Mouse (Mus musculus) large intestine, adult 2 months (tissue): ENCODE data around the gene Oscar. TPM values are rescaled to one million over a fixed set of nuclear protein-coding genes. Genes with fewer than 3 reads are reported as not detected.
"Not testable (repeated sequence)": the region's sequence is repeated elsewhere in the genome, so short reads cannot be mapped to it uniquely, and the experiment has no call there.

Source experiments
- DNase-seq: peaks from one replicate; pipeline ENCODE4 v3.0.0-alpha.2; 2012; ENCODE audit warnings: low read depth, low spot score
- WGBS: fragments of 180-500 bp; shearing (Covaris S2); methylation state at CpG from one replicate; pipeline ENCODE4 v1.1.7; 2018; 5-methylcytosine and 5-hydroxymethylcytosine counted together
- polyA plus RNA-seq: library from polyadenylated mRNA; depleted of rRNA; stranded (reverse); fragments of >200 nt; gene quantifications from 2 replicates; pipeline ENCODE4 v1.2.3, GENCODE M21; 2012

Gene Oscar
- polyA plus RNA-seq, 1 experiment = 0.24 TPM

DNA sequence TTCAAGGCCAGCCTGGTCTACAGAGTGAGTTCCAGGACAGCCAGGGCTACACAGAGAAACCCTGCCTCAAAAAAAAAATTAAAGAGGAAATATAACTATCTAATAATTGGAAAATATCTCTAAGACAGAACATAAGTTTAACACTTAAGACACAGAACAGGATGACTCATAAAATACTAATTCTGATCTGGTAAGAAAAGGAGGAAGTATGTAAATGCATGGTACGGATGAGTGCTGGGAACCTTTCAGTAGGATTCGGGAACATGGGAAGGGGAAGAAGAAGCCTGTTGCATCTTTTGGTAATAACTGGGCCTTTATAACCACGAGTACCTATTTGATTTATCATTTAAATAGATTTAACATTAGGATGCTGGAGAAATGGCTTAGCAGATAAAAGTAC is 1.9 kb downstream of the Oscar start:
- WGBS = 80% methylated on average over 3 of the region's 3 CpGs
- no peak for DNase-seq

DNA sequence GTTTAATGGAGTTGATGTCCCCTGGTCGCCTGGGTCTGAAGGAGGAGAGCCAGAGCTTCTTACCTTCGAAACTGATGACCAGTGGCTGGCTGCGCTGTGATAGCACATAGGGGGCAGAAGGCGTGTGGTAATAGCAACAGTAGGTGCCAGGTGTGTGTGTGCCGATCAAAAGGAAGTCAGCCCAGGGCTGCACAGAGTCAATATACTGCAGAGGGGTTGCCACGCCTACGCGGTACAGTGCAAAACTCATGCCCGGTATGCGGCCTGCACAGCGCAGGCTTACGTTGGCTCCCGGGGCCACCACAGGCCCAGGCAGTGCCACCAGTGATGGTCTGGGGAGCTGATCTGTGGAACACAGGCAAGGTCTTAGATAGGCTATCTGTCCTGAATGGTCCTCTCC is 5.0 kb downstream of the Oscar start:
- no peak for DNase-seq

DNA sequence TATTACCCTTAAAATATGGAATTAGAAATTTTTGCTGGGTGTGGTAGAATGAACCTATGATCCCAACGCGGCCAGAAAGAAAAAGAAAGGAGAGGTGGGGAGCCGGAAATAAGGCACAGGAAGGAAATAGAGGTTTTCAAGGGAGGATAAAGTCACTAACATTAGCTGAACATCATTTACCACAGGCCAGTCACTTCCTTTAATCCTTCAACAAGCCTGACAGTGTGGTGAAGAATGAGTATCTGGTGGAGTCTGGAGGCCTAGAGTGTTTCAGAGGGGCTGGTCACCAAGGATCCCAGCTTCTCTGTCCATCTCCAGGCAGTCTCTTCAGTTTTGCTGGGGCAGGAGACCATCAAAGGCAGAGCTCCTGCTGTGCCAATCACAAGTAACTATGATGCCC is 5.5 kb downstream of the Oscar start:
- DNase-seq = no peak
- WGBS = 81% methylated on average over 3 of the region's 3 CpGs

More for the DNA sequence above, 5.0 kb downstream of the Oscar start:
- 55% methylated on average over 13 of the region's 13 CpGs for WGBS

DNA sequence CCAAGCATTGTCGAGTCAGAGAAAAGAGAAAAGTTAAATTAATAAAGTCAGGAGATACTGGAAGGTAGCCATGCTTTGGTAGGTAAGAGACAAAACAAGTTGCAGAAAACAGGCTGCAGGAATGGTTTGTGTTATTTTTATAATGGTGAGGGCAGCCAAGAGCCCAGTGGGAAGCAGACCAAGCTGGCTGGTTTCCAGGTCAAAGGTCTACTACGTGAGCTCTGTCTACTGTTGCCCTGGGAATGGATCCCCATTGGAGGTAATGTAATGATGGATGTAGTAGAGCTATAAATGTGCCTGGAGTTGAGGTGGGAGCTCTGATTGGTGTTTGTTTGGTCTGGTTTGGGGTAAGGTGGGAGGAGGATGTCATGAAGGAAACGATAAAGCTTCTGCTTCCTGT is 6.9 kb downstream of the Oscar start:
- no peak for DNase-seq
- WGBS = 20% methylated on average over 3 of the region's 3 CpGs

DNA sequence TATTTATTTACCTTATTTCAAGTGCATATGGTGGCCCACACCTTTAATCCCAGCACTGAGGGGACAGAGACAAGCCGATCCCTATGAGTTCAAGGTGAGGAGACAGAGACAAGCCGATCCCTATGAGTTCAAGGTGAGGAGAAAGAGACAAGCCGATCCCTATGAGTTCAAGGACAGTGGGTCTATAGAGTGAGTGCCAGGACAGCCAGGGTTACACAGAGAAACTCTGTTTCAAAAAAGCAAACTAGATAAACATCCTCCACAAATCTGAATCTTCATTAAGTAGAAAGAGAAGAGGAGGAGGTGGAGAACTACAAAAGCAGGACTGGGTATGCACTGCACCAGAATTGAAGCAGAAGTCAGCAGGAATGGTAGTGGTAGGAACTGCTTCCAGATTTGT is 7.3 kb downstream of the Oscar start:
- WGBS = 93% methylated on average over 3 of the region's 3 CpGs
- no peak for DNase-seq

DNA sequence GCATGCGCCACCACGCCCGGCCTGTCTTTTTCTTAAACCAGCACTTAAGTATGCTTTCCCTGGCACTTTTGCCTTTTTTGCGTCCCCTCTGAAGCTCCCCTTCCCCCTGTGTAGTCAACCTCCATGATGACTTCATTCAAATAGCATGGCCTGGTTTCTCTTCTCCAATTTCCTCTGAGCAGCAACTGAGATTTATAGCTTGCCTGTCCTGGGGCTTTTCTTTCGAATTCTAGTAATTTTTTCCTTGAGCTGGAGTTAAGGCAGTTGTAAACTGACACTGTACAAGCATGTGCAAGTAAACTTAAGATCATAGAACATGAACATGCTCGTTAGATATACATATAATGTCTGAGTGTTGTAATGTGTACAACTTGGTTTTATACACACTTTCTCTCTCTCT is 8.6 kb downstream of the Oscar start:
- DNase-seq = no peak
- WGBS = 72% methylated on average over 6 of the region's 6 CpGs

DNA sequence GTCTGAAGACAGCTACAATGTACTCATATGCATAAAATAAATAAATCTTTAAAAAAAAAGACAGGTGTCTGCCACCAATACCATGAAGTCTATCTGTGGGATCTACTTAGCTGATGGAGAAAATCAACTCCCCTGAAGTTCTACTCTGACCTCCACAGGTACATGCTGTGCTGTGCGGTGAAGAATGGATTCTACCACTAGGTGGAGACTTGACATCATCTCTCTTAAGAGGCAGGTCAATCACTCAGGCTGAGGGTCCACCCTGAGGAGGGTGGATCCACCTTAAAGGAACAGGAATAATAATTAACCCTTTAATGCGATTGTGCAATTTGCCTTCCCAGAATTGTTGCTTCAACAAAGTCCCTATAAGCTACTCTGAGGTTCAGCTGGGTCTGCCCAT is 9.2 kb downstream of the Oscar start:
- 12% methylated on average over 2 of the region's 2 CpGs for WGBS
- DNase-seq = no peak

DNA sequence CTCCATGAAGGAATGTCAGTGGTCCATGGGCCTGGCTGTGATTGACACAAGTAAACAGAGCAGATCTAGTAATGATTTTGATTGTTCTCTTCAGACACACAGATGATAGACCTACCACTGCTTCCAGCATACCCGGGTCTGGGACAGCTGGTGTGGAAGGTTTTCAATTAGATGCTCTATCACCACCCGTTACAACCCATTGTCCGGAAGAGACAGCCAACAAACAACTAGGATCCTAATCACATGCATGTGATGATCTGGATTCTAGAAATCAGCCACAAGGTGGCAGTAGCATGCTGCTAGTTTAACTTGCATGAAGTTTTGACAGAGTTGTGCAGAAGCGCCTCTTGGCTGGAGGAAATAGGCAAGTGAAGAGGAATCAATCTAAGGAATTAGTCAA is 14.8 kb downstream of the Oscar start:
- WGBS = 2% methylated on average over 4 of the region's 4 CpGs
- peak; percentile 48 for DNase-seq

DNA sequence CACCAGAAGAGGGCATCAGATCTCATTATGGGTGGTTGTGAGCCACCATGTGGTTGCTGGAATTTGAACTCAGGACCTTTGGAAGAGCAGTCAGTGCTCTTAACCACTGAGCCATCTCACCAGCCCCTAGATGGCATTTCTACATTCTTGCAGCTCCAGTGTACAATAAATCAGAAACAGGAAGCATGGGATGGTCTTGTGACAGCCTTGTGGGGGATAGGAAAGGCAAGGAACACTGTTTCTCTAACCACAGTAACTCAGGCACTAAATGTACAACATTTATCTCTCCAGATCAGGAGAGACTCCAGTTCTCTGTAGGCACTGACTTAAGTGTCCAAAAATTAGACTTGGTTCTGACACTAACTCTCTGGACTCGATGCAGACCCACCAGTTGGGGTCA is 18.2 kb downstream of the Oscar start:
- 48% methylated on average over 1 of the region's 1 CpGs for WGBS
- not testable (repeated sequence) for DNase-seq

DNA sequence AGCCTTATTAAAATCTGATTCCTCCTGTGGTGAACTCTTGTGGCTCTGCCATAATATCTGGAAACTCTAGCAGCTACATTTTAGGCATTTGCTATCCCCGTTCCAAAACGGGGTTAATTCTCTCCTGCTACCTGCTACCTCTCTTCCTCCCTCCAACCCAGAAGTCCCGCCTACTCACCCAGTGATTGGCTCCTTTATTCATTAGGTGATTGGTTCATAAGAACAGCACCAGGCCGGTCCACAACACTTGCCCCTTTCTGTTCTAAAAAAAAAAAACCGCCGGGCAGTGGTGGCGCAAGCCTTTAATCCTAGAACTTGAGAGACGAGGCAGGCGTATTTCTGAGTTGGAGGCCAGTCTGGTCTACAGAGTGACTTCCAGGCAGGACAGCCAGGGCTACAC is 20.8 kb downstream of the Oscar start:
- WGBS = 13% methylated on average over 9 of the region's 9 CpGs
- DNase-seq = peak; percentile 22

DNA sequence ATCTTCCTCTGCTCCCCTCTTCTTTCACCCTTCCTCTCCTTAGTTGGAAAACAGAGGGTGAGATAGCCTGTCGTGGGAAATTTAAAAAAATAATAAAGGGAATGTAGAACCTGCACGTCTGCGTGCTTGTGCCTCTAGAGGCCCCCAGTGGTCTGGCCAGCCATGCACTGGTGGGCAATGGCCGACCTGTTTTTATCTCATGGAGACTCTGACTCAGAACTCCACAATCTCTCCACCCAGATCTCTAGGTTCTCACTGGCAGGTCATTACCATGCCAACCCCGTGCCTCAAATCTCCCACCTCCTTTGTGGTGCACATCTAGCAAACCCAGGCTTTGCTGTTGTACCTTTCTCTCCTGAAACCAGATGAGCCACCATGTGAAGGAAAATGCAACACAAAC is 21.3 kb downstream of the Oscar start:
- WGBS = 15% methylated on average over 5 of the region's 5 CpGs
- DNase-seq = no peak

DNA sequence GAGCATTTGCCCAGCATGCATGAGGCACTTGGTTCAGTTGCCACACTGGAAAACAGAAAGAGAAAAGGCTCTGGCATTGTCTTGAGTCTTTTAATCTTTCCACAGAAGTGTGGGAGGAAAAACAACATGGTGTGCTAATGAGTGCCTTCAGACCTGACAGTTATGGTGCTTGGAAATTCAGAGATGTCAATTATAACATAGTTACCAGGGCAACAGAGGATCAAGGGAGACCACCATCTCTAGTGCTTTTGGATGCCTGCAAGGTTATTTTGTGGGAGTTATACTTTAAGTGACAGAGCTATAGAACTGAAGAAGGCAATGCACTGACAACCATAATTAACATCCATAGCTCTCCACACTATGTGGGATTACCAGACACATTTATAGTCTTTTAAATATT is 22.1 kb downstream of the Oscar start:
- DNase-seq = no peak

DNA sequence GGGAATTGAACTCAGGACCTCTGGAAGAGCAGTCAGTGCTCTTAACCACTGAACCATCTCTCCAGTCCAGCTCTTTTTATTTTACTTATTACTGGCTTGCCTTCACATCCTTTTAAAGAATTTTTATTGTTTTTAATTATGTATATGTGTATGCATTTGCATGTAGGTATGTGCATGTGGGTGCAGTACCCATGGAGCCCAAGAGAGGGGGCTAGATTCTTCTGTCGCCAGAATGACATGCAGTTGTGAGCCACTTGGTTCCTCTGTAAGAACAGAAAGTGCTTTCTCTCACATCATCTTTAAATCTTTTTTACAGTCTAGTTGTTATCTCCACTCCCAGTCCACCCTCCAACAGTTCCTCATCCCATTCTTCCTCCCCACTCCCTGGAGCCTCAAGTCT is 24.4 kb downstream of the Oscar start:
- WGBS = 56% methylated on average over 1 of the region's 1 CpGs
- no peak for DNase-seq

DNA sequence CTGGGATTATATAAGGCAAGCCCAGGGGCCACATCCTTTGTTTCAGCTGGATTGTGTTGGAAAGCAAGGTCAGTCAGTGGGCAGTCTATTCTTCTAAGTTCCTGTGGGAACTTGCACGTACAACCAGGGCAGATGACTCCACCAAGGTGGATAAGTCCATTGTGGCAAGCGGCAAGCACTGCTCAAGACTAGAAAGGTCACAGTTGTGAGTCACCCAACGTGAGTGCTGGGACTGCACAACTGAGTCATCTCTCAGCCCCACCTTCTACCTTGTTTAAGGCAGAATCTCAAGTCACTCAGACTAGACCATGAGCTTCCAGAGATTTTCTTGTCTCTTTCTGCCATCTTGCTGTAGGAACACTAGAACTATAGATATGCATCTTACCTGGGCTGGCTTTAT is 25.4 kb downstream of the Oscar start:
- WGBS = 73% methylated on average over 3 of the region's 3 CpGs
- no peak for DNase-seq

DNA sequence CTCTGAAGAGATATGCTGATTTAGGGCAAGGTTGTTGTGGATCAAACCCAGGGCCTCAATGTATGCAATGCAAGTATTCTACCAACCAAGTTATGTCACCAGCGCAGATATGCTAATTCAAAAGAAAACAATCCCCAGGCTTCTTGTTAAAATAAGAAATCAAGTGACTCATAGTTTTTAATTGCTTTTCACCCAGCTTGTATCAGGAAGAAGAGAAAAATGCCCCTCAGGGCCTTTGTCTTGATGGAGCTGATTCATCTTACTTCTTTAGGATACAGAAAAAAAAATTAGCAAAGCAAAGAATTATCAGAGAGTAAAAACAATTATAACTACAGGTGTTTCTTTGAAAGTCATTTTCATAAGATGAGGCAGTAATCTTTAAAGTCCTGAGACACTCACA is 28.7 kb downstream of the Oscar start:
- 73% methylated on average over 1 of the region's 1 CpGs for WGBS
- no peak for DNase-seq

DNA sequence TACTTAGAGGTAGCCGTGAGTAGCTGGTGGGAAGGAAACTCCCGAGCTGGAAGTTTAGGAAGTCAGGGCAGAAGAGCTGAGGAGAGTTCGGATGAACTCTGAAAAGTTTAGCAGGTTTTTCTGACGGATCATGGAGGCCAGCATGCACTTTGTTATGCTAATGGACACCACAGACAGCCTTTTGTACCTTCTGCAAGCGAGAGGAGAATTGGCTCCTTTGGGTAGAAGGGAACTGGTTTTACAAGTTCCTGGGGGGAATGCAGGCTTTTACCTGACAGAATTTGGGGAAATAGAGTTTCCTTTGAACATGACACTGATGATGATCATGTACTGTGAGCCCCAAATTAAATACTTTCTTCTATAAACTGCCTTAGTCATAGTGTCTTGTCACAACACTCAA is 29.7 kb downstream of the Oscar start:
- no peak for DNase-seq
- 5% methylated on average over 5 of the region's 5 CpGs for WGBS

DNA sequence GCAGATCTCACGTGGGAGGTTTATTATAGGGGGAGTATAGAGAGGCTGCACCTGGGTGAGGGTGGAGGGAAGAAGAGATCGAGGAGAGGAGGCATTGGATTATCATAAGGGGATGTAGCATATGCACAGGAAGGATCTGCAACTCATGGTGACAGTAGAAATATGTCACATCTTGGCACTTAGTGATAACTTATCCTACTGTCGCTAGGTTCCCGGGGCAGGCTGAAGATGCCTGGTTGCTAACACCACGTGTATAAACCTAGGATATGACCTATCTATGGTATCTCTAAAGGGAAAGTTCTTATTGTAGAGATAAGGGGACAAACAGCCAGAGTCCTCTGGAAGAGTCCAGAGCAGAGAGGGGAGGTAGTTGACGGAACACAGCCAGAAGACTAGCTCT is 30.2 kb downstream of the Oscar start:
- WGBS = 18% methylated on average over 6 of the region's 6 CpGs
- no peak for DNase-seq

DNA sequence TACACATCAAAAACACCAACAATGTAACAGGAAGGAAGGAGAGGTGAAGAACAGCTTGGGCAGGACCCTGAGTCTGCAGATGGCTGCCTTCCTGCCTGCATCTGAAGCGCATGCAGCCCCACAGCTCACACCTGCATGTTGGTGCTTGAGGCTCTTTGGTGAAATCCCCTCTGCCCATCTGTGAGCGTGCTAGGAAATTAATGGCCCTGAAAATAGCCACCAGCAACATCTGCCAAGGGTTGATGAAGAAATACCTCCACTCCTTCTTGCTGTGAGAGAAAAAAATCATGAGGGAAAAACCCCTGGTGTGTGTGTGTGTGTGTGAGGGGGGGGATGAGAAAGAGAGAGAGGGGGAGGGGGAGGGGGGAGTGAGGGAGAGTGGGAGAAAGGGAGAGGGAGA is 35.9 kb downstream of the Oscar start:
- no peak for DNase-seq

DNA sequence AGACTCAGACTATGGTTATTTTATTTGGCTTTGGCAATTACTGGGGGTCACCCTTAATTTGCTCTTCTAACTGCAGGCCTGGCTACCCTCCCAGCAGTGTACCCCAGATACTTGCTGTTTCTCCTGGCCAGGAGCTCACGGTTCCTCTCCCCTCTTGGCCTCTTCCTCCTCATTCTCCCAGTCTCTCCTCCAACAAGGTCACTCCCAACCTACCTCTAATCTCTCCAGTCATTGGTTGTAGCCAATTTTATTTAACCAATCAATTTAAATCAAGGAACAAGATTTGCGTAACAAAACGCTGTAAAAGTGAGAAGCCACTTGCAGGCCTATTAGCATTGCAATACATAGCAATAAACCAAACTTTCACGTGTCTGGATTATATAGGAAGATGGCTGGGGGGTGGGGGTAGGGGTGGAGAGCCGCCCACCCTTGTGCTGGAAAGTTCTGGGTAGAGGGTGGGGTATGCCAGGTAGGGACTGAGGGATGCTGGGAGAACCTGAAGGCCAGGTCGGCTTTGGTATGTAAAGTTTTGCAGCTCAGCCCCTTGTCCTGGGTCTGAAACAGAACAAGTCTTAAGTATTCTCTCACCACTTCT is 36.9 kb downstream of the Oscar start:
- 50% methylated on average over 6 of the region's 6 CpGs for WGBS

More for the DNA sequence above, 35.9 kb downstream of the Oscar start:
- 55% methylated on average over 2 of the region's 2 CpGs for WGBS

DNA sequence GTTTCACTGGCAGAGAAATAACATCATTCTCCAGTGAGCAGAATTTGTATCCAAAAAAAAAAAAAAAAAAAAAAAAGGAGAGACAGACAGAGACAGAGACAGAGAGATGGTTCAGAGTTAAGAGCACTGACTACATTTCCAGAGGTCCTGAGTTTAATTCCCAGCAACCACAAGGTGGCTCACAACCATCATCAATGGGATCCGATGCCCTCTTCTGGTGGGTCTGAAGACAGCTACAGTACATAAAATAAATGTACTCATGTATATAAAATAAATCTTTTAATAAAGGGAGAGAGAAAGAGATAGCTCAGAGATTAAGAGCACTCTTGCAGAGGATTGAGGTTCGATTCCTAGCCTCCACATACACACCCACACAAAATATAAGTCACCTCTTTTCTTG is 37.8 kb downstream of the Oscar start:
- DNase-seq = no peak
- WGBS = 75% methylated on average over 2 of the region's 2 CpGs

More for the DNA sequence above, 36.9 kb downstream of the Oscar start:
- no peak for DNase-seq

DNA sequence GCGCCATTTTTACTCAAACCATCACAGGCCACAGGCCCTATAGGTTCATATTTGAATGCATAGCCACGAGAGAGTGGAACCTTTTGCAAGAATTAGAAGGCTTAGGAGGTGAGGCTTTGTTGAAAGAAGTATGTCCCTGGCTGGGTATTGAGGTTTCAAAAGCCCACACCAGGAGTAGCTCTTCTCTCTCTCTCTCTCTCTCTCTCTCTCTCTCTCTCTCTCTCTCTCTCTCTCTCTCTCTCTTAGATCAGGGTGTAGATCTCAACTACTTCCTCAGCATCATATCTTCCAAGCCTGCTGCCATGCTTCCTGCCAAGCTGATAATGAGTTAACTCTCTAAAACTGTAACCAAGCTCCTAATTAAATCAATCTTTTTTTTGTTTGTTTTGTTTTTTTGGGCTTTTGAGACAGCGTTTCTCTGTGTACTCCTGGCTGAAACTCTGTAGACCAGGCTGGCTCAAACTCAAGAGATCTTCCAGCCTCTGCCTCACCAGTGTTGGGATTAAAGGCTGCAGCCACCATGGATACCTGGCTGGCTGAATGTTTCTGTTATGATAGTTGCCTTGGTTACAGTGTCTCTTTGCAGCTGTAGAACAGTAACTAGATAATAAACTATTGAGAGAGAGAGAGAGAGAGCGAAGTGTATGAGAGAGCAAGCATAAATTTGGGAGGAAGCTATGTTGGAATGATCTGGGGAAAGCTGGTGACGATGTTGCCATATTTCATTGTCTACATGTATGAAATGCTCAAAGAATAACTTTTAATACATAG is 39.4 kb downstream of the Oscar start:
- 62% methylated on average over 5 of the region's 5 CpGs for WGBS

DNA sequence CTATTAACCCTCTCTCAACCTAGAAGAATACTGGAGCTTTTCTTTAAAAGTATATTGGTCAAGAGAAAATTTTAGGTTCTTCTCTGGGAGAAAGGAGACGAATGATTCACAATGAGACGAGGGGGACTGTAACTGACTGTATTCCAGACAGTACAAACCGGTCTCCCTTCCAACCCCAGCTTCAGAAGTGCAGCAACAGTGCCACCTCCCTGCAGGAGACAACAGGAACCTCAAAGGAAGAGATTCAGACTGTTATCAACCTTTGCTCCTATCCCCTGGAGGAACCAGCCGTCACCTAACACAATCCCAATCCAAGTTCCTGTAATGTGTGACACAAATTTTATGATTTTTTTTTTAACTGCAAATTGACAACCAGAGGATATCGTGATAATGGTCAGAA is 41.7 kb downstream of the Oscar start:
- DNase-seq = no peak
- 37% methylated on average over 5 of the region's 5 CpGs for WGBS

More for the DNA sequence above, 39.4 kb downstream of the Oscar start:
- DNase-seq = no peak
